Mouse (Mus musculus) left cerebral cortex, postnatal 36 days (tissue): ENCODE measurements around the gene Krt86. TPM values are rescaled to one million over a fixed set of nuclear protein-coding genes. Genes with fewer than 3 reads are reported as not detected.
A peak's percentile ranks its signal among the peaks of the same experiment; 100 is the strongest.
"Not testable (repeated sequence)": the region's sequence is repeated elsewhere in the genome, so short reads cannot be mapped to it uniquely, and the experiment has no call there.

Source experiments
- DNase-seq, 2 experiments: peaks; one replicate each; pipeline ENCODE4 v3.0.0; 2021 to 2022; ENCODE audit warnings: low spot score in 2 of 2, mixed read lengths in 1 of 2
- intact Hi-C: fragments of 180-260 bp; cut with DNase I; formaldehyde crosslinking; loops from one replicate; pipeline ENCODE4 v1.15.1; 2025
- total RNA-seq, 2 experiments: library from RNA; stranded (reverse); gene quantifications; 2 replicates each; pipeline ENCODE4 v1.2.3; 2021

Krt86 gene
- total RNA-seq, 2 experiments from 2014 or later: not detected

- DNase-seq: peak; percentile 33 to 54
- intact Hi-C loops: no loop called here
Observed at GRCm38 (mm10) chr15:101485911-101486635, 12.8 kb downstream of the Krt86 start.

GRCm38 (mm10) chr15:101491431-101491830 is 18.2 kb downstream of the Krt86 start, which contains the start of gene Krt83:
Gene Krt83, minus strand, starts transcription at chr15:101491512.
- intact Hi-C loops: no loop called here
- no peak for DNase-seq

GRCm38 (mm10) chr15:101492718-101493117 is 19.4 kb downstream of the Krt86 start:
- intact Hi-C loops: no loop called here
- no peak for DNase-seq

GRCm38 (mm10) chr15:101493713-101494112 is 20.4 kb downstream of the Krt86 start:
- intact Hi-C loops: no loop called here
- no peak for DNase-seq

- DNase-seq: no peak
- intact Hi-C loops: no loop called here
Observed at GRCm38 (mm10) chr15:101494203-101494602, 20.9 kb downstream of the Krt86 start.

DNA sequence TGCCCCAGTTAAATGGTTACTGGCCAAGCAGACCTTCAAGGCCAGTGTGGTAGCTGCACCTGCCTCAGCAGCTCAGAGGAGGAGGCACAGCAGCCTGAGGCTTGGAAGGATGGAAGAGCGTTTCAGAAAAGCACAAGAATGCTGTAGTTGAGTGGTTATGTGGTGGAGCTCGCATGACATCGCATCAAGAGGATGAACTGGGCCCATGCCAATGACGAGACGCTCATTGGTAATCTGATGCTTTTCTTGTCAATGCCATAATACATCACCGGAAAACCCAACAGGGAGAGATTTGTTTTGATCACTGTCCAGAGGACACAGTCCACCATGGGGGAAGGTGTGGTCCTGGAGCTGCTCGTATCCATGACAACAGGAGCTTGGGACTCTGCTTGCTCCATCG is 22.0 kb downstream of the Krt86 start:
- no peak for DNase-seq
- intact Hi-C loops: loop anchor here (5.0 kb wide), 1 partner anchor 158 kb away; no protein-coding TSS in a partner anchor

GRCm38 (mm10) chr15:101497181-101497580 is 23.9 kb downstream of the Krt86 start:
- intact Hi-C loops: loop anchor here (5.0 kb wide), 1 partner anchor 160 kb away; no protein-coding TSS in a partner anchor
- DNase-seq: no peak

GRCm38 (mm10) chr15:101506896-101507758 is 33.8 kb downstream of the Krt86 start:
- intact Hi-C loops: no loop called here
- no peak for DNase-seq

GRCm38 (mm10) chr15:101508247-101508646 is 35.0 kb downstream of the Krt86 start:
- DNase-seq: no peak
- intact Hi-C loops: no loop called here

DNA sequence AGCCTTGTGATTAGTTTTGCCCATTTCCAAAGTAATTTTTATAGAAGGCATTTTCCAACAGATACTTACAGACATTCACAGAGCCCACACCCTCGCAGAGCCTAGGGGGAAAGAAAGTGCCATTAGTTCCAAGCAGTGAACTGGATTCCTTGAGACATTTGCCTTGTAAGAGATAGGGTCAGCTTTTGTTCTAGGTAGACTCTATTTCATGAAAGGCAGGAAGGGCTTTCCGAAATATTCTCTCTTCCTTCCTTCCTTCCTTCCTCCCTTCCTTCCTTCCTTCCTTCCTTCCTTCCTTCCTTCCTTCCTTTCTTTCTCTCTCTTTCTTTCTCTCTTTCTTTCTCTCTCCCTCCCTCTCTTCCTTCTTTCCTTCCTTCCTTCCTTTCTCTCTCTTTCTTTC is 43.9 kb downstream of the Krt86 start, which contains the start of gene Gm49425:
Gm49425 (minus strand) TSS at position 101 of the 400 bp plus-strand sequence.
- intact Hi-C loops: loop anchor here (1.0 kb wide), 1 partner anchor 85 kb away; no protein-coding TSS in a partner anchor

DNA sequence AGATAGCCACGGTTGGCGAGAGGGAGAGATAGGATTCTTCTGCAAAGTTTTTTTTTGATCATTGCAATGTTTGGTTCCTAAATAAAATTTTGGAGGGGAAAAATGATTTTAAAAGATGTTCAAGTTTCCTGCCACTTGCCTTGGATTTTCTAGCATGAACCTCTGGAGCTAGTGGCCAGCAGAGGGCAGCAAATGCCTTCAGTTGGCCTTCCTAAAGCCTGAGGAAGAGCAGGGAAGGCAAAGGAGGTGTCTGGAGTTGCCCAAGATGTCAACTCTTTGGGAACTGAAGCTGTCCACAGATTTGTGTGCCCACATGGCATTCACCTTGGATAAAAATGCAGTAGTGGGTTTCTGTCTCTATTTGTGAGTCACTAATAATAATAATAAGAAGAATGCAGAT is 46.5 kb downstream of the Krt86 start:
- peak; percentile 72 to 73 for DNase-seq
- intact Hi-C loops: loop anchor here (1.0 to 5.0 kb wide), 5 partner anchors 177 to 543 kb away; no protein-coding TSS in a partner anchor

More for the DNA sequence above, 43.9 kb downstream of the Krt86 start, which contains the start of gene Gm49425:
- not testable (repeated sequence) for DNase-seq

DNA sequence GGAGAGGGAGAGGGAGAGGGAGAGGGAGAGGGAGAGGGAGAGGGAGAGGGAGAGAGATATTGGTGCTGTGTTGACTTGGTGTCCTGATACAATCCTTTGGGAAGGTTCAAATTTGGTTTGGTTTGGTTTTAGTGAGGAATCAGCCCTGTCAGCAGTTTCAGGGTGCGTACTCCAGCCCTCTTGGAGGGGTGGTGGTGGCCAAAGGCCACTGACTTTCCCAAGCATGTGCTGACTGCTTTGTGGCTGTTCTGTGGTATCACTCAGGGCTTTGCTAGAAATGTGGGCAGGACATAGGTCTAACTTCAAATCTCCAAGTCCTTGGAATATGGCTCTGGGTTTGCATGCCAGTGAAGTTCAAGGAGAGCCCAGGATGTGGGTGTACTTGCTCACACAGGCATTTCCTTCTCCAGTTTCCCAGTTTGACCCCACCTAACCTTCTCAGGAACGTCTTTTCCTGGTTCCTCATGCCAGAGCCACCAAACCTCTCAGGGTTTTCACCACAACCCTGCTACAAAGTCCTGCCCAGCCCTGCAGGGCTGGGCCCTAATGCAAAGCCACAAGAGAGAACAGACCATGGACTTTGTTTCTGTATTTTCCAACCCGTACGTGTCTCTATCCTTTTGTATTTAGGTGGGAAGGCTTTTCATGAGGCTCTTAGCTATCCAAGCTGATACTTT is 49.4 kb downstream of the Krt86 start:
- intact Hi-C loops: loop anchor here (5.0 kb wide), 2 partner anchors 180 to 540 kb away; no protein-coding TSS in a partner anchor
- no peak for DNase-seq

Other genes with a start within 250 kb of the Krt86 start
- gene Grasp, start 249.3 kb upstream of the Krt86 start, total RNA-seq: 10 to 100 TPM; 76.3 to 89.5 TPM
- 100 to 1,000 TPM in 1 of 2 experiments, 10 to 100 TPM in 1; 60.5 to 156 TPM for gene Nr4a1, start 219.2 kb upstream of the Krt86 start, total RNA-seq
- gene Atg101, start 189.2 kb upstream of the Krt86 start, total RNA-seq: 10 to 100 TPM; 43.5 to 45.5 TPM
- gene 6030408B16Rik, start 180.3 kb upstream of the Krt86 start, total RNA-seq: under 1 TPM; 0.27 to 0.37 TPM
- gene Krt80, start 103.3 kb upstream of the Krt86 start, total RNA-seq: 1 to 10 TPM; 3.4 to 6.1 TPM
- under 1 TPM in 1 of 2 experiments, not detected in 1; 0.07 TPM for gene Krt7, start 62.4 kb upstream of the Krt86 start, total RNA-seq
- gene Krt87, start 34.7 kb upstream of the Krt86 start, total RNA-seq: under 1 TPM in 1 of 2 experiments, not detected in 1; 0.37 TPM
- not detected for gene Krt88, start 25.7 kb upstream of the Krt86 start, total RNA-seq
- gene Krt81, start 9.7 kb upstream of the Krt86 start, total RNA-seq: not detected
- gene Krt83, start 18.0 kb downstream of the Krt86 start, total RNA-seq: not detected
- not detected for gene Gm49425, start 43.8 kb downstream of the Krt86 start, total RNA-seq
- gene Krt84, start 59.3 kb downstream of the Krt86 start, total RNA-seq: not detected
- gene Krt82, start 77.2 kb downstream of the Krt86 start, total RNA-seq: not detected
- gene Krt90, start 89.5 kb downstream of the Krt86 start, total RNA-seq: not detected
- gene Krt75, start 100.4 kb downstream of the Krt86 start, total RNA-seq: not detected
- gene Gm5414, start 154.7 kb downstream of the Krt86 start, total RNA-seq: not detected
- gene Gm5478, start 173.9 kb downstream of the Krt86 start, total RNA-seq: not detected
- not detected for gene Krt6b, start 206.8 kb downstream of the Krt86 start, total RNA-seq
- gene Krt6a, start 220.8 kb downstream of the Krt86 start, total RNA-seq: not detected
- gene Krt5, start 239.4 kb downstream of the Krt86 start, total RNA-seq: not detected